Mouse (Mus musculus) G1E (cell line): ENCODE results near the gene Mmp15. TPM values are rescaled to one million over a fixed set of nuclear protein-coding genes. Genes with fewer than 3 reads are reported as not detected.

Experiments
- ATAC-seq: 2 replicates; pipeline ENCODE4 v1.8.0; 2016; ENCODE audit warnings: mild to moderate bottlenecking; ENCODE audit not compliant: insufficient number of reproducible peaks, poor library complexity, low FRiP score, severe bottlenecking; ENCODE audit errors: extremely low read depth
- DNase-seq: peaks from one replicate; pipeline ENCODE4 v3.0.0; 2012; ENCODE audit warnings: low spot score
- H3K27me3 ChIP-seq: 2 replicates; pipeline ENCODE4 v1.6.1; 2012; ENCODE audit warnings: mild to moderate bottlenecking, low read length, inconsistent platforms; ENCODE audit not compliant: insufficient read depth
- H3K36me3 ChIP-seq: replicated peaks from 2 replicates; pipeline ENCODE3; 2012; ENCODE audit warnings: mild to moderate bottlenecking, inconsistent platforms
- H3K4me1 ChIP-seq: 2 replicates; pipeline ENCODE4 v1.6.1; 2012; ENCODE audit warnings: low read depth, low read length, inconsistent platforms, mixed read lengths; ENCODE audit not compliant: insufficient read depth
- H3K4me3 ChIP-seq: 2 replicates; pipeline ENCODE4 v1.5.1; 2012; ENCODE audit warnings: low read depth, mild to moderate bottlenecking, inconsistent platforms, low read length, moderate library complexity, mixed read lengths
- H3K9me3 ChIP-seq: replicated peaks from 2 replicates; pipeline ENCODE4 v1.6.1; 2012; ENCODE audit warnings: inconsistent platforms
- CTCF ChIP-seq: IDR thresholded peaks from 2 replicates; pipeline ENCODE4 v1.5.1; 2012; ENCODE audit warnings: low read depth, low read length, inconsistent platforms, mixed read lengths
- GATA1 ChIP-seq: IDR thresholded peaks from 2 replicates; pipeline ENCODE4 v1.6.1; 2012; ENCODE audit warnings: borderline replicate concordance, low read length, inconsistent platforms, mixed read lengths
- GATA2 ChIP-seq: IDR thresholded peaks from 2 replicates; pipeline ENCODE4 v1.6.1; 2012; ENCODE audit warnings: low read depth, low read length, inconsistent platforms, borderline replicate concordance
- POLR2AphosphoS5 ChIP-seq: IDR thresholded peaks from 2 replicates; pipeline ENCODE4 v1.6.1; 2012; ENCODE audit warnings: low read depth, low read length, inconsistent platforms; ENCODE audit not compliant: insufficient replicate concordance
- TAL1 ChIP-seq: conservative IDR thresholded peaks from 2 replicates; pipeline ENCODE4 v1.6.1; 2012; ENCODE audit warnings: low read depth, low read length, inconsistent platforms, mixed read lengths
- polyA plus RNA-seq: library from polyadenylated mRNA; stranded (reverse); fragments of >175 nt; gene quantifications from 2 replicates; pipeline ENCODE4 v1.2.3, GENCODE M21; 2012
- total RNA-seq, 2 experiments: library from RNA; stranded (forward) in 1 of 2; stranded (reverse) in 1 of 2; fragments of 200-1000 nt in 1 of 2; fragments of >200 nt in 1 of 2; fragmentation: Nextera tagmentation in 1 of 2; gene quantifications; 2 replicates each; pipeline ENCODE4 v1.2.3; 2014 to 2017

Mmp15 gene
- total and polyA plus RNA-seq, 3 experiments = 0.01 to 0.05 TPM; not detected in 1

GRCm38 (mm10) chr8:95362272-95362671 is 10.2 kb downstream of the Mmp15 start:
- Histone ChIP-seq H3K9me3 (no peaks in the 10 kb centered on the region), H3K4me3 (no peak overlapping the region), H3K4me1 (peaks cover 33% of the 10 kb centered on the region), H3K27me3 (peaks cover 15% of the 10 kb centered on the region), H3K36me3 (no peaks in the 10 kb centered on the region)
- TF ChIP-seq GATA1 (no peak), GATA2 (no peak), CTCF (no peak), TAL1 (no peak), POLR2AphosphoS5 (no peak)
- ATAC-seq = no peak
- DNase-seq = no peak

- Histone ChIP-seq H3K4me3 (no peak overlapping the region), H3K9me3 (no peaks in the 10 kb centered on the region), H3K27me3 (peaks cover 23% of the 10 kb centered on the region), H3K36me3 (no peaks in the 10 kb centered on the region), H3K4me1 (peaks cover 38% of the 10 kb centered on the region)
- DNase-seq (no peak), ATAC-seq (no peak)
- no peak for TF ChIP-seq GATA2
- TF ChIP-seq POLR2AphosphoS5 = no peak
- no peak for TF ChIP-seq CTCF
- no peak for TF ChIP-seq GATA1
- TF ChIP-seq TAL1 = no peak
These were observed 11.8 kb downstream of the Mmp15 start for GRCm38 (mm10) chr8:95363849-95364248.

DNA sequence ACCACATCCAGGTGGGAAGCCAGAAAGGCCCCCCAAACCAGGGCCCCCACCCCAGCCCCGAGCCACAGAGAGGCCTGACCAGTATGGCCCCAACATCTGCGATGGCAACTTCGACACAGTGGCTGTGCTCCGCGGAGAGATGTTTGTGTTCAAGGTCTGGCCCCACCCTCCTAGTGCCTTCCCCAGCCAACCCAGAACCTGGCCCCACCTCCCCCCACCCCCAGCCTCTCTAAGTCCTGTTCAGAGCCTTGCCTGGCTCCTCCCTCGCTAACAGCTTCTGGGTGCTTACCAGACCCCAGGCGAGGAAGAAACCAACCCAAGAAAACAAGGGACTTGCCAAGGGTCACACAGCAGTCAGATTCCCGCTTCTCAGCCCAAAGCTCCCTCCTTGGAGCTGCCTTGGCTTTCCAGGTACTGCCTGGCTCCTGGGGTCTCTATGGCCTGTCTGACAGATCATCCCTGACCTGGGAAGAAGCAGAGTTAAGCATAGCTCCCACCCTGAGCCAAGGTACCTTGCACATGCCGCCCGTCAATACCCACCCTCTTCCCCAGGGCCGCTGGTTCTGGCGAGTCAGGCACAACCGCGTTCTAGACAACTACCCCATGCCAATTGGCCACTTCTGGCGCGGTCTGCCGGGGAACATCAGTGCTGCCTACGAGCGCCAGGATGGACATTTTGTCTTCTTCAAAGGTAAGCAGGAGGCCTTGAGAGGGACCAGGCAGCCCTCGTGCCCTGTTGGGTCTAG is 17.7 kb downstream of the Mmp15 start:
- Histone ChIP-seq H3K27me3 (peaks cover 34% of the 10 kb centered on the region), H3K4me3 (no peak overlapping the region; the same call in 1 of the 2 replicates), H3K36me3 (no peaks in the 10 kb centered on the region), H3K9me3 (no peaks in the 10 kb centered on the region), H3K4me1 (peaks cover 26% of the 10 kb centered on the region)
- DNase-seq (no peak), ATAC-seq (no peak)
- no peak for TF ChIP-seq POLR2AphosphoS5
- TF ChIP-seq TAL1 = no peak
- TF ChIP-seq GATA2 = no peak
- TF ChIP-seq CTCF = no peak
- TF ChIP-seq GATA1 = no peak

GRCm38 (mm10) chr8:95373389-95374002 is 21.4 kb downstream of the Mmp15 start:
- peaks cover 33% of the 10 kb centered on the region for H3K27me3 ChIP-seq
- no peaks in the 10 kb centered on the region for H3K36me3 ChIP-seq
- TF ChIP-seq POLR2AphosphoS5 (no peak), CTCF (no peak), GATA1 (no peak), GATA2 (no peak), TAL1 (no peak)
- peaks cover 9% of the 10 kb centered on the region; the same call in 1 of the 2 replicates for H3K4me1 ChIP-seq
- no peak for ATAC-seq
- H3K9me3 ChIP-seq = no peaks in the 10 kb centered on the region
- no peak overlapping the region for H3K4me3 ChIP-seq
- no peak for DNase-seq

- Histone ChIP-seq H3K9me3 (no peaks in the 10 kb centered on the region), H3K4me3 (no peak overlapping the region), H3K36me3 (no peaks in the 10 kb centered on the region), H3K4me1 (peaks cover 9% of the 10 kb centered on the region; the same call in 1 of the 2 replicates), H3K27me3 (peaks cover 31% of the 10 kb centered on the region)
- no peak for DNase-seq
- no peak for ATAC-seq
- TF ChIP-seq GATA1 (no peak), GATA2 (no peak), CTCF (no peak), POLR2AphosphoS5 (no peak), TAL1 (no peak)
These were observed 22.4 kb downstream of the Mmp15 start for GRCm38 (mm10) chr8:95374429-95374828.

GRCm38 (mm10) chr8:95375374-95375930 is 23.4 kb downstream of the Mmp15 start:
- Histone ChIP-seq H3K4me3 (no peak overlapping the region), H3K9me3 (no peaks in the 10 kb centered on the region), H3K36me3 (no peaks in the 10 kb centered on the region), H3K4me1 (0 out of 2 replicates have a peak, but pooled peaks cover 3% of the 10 kb centered on the region), H3K27me3 (peaks cover 26% of the 10 kb centered on the region)
- no peak for ATAC-seq
- DNase-seq = no peak
- TF ChIP-seq TAL1 (no peak), GATA1 (no peak), GATA2 (no peak), CTCF (no peak), POLR2AphosphoS5 (no peak)
